Mouse (Mus musculus) bone marrow, adult 2 months (tissue): Measurements from ENCODE around the gene Snx1. TPM values are rescaled to one million over a fixed set of nuclear protein-coding genes. Genes with fewer than 3 reads are reported as not detected.

ENCODE experiments used
- H3K27ac ChIP-seq: fragments of 200-500 bp; 2 replicates; pipeline ENCODE4 v1.5.1; 2012; ENCODE audit warnings: low read depth, mild to moderate bottlenecking, control low read depth, inconsistent platforms, low read length; ENCODE audit not compliant: control insufficient read depth, poor library complexity, insufficient read depth
- H3K4me1 ChIP-seq: fragments of 200-500 bp; 2 replicates; pipeline ENCODE4 v1.6.1; 2011; ENCODE audit warnings: low read length; ENCODE audit not compliant: control insufficient read depth, insufficient read depth
- H3K4me3 ChIP-seq: fragments of 200-500 bp; replicated peaks from 2 replicates; pipeline ENCODE3; 2011; ENCODE audit warnings: mild to moderate bottlenecking, low read depth, low read length, control low read depth; ENCODE audit not compliant: control insufficient read depth
- CTCF ChIP-seq: fragments of 200-500 bp; IDR thresholded peaks from 2 replicates; pipeline ENCODE4 v1.5.1; 2011; ENCODE audit warnings: low read length, control low read depth; ENCODE audit not compliant: control insufficient read depth, insufficient read depth
- POLR2A ChIP-seq: fragments of 200-500 bp; IDR thresholded peaks from 2 replicates; pipeline ENCODE4 v1.6.1; 2011; ENCODE audit warnings: low read depth, mild to moderate bottlenecking, control low read depth, low read length, borderline replicate concordance; ENCODE audit not compliant: control insufficient read depth
- WGBS: fragments of 180-500 bp; shearing (Covaris S2); methylation state at CpG from one replicate; pipeline ENCODE4 v1.1.7; 2018; 5-methylcytosine and 5-hydroxymethylcytosine counted together
- polyA plus RNA-seq: library from polyadenylated mRNA; stranded (reverse); fragments of >200 nt; gene quantifications from 2 replicates; pipeline ENCODE4 v1.2.4, GENCODE M21; 2011; ENCODE audit warnings: low replicate concordance; ENCODE audit not compliant: missing spikeins, insufficient read depth, insufficient read length

The Snx1 gene
- polyA plus RNA-seq, 1 experiment = 44.1 TPM

DNA sequence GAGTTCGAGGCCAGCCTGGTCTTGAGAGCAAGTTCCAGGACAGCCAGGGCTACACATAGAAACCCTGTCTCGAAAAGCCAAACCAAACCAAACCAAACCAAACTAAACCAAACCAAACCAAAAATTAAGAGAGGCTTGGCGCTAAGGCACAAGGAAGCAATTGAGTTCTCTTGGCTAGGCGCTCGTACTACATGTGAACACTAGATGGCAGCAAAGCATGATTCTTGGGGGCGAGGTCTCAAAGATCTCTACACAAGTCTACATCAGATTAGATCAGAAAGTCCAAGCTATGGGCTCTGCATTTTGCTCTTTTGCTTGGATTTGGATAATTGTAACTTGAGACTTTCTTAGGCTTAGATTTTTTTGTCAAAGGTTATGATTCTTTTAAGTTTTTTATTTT is 17.9 kb upstream of the Snx1 start:
- no peak overlapping the region for H3K4me3 ChIP-seq
- TF ChIP-seq CTCF (peak; percentile 61), POLR2A (no peak)
- no peak overlapping the region for H3K27ac ChIP-seq
- H3K4me1 ChIP-seq = no peaks in the 10 kb centered on the region; the same call in 1 of the 2 replicates
- WGBS = 7% methylated on average over 6 of the region's 6 CpGs

DNA sequence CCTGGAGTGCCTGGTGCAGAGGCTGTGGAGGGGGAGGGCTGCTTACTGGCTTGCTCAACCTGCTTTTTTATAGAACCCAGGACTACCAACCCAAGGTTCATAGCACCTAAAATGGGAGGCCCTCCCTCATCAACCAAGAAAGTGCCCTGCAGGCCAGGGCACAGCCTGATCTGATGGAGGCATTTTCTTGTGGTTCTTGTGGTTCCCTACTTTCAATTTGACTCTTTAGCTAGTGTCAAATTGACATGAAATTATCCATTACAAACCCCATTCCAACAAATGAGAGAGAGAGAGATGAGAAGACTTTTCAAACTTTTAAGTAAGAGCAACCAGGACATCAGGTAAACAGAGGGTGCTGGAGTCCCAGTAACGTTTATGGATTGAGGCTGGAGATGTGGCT is 15.9 kb upstream of the Snx1 start:
- no peak overlapping the region for H3K27ac ChIP-seq
- 79% methylated on average over 1 of the region's 1 CpGs for WGBS
- no peaks in the 10 kb centered on the region; the same call in 1 of the 2 replicates for H3K4me1 ChIP-seq
- no peak overlapping the region for H3K4me3 ChIP-seq
- TF ChIP-seq CTCF (no peak), POLR2A (no peak)

DNA sequence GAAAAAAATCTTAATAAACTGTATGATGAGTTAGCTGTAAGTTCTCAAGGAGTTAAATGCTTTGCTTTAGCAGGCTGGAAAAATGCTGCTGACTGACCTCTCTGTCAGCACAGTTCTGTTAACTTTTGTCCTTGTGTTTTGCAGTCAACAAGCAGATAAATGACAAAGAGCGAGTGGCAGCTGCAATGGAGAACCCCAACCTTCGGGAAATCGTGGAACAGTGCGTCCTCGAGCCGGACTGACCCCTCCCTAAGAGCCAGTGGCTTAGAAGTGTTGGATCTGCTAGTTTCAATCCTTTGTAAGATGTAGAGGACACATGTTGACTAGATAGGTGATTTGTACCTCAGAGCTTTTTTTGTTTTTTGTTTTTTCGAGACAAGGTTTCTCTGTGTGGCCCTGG is 11.8 kb upstream of the Snx1 start:
- WGBS = 91% methylated on average over 7 of the region's 7 CpGs
- H3K4me3 ChIP-seq = no peak overlapping the region
- TF ChIP-seq CTCF (no peak), POLR2A (no peak)
- no peak overlapping the region for H3K27ac ChIP-seq
- no peaks in the 10 kb centered on the region for H3K4me1 ChIP-seq

DNA sequence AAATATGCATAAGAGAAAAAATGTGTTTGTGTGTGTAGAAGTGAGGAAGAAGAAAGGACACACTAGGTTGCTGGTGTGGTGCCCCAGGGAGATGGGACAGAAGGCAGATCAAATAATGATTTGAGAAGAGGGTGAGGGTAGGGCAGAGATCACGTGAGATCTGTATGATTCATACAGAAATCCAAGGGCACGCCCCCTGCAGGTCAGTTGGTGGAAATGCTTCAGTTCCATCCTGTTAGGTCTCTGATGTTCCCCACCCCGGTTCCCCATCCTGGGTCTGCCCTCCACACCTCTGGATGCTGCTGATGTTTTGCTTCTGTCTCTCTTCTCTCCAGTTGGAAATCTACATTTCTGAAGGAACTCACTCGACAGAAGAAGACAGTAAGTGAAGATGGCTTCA is 9.6 kb upstream of the Snx1 start:
- H3K27ac ChIP-seq = no peak overlapping the region
- no peak overlapping the region for H3K4me3 ChIP-seq
- TF ChIP-seq POLR2A = no peak
- TF ChIP-seq CTCF = peak; percentile 56; the same call in 1 of the 2 replicates
- H3K4me1 ChIP-seq = no peaks in the 10 kb centered on the region; the same call in 1 of the 2 replicates
- 36% methylated on average over 4 of the region's 4 CpGs for WGBS

DNA sequence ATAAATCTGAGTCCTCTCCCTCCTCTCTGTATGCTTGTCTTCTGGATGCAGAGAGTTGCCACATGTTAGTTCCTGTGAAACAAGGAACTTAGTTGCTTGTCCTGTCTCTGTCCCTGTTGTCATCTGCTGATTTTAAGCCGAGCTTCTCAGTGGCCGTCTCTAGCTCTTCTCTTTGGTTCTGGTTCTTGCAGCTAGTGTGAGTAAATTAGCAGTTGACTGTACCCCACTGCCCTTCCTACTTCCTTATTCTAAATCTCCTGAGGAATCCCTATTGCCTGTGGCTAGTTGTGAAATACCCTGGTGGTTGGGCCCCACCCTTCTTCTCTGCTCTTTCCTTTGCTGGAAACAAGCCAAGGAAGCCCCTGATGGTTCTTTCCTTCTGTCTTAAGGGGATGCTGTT is 5.1 kb upstream of the Snx1 start:
- H3K27ac ChIP-seq = peak overlapping the region; percentile 29; the same call in 1 of the 2 replicates
- 31% methylated on average over 2 of the region's 2 CpGs for WGBS
- H3K4me1 ChIP-seq = peaks cover 1% of the 10 kb centered on the region; the same call in 1 of the 2 replicates
- H3K4me3 ChIP-seq = no peak overlapping the region
- TF ChIP-seq CTCF (no peak), POLR2A (no peak)

DNA sequence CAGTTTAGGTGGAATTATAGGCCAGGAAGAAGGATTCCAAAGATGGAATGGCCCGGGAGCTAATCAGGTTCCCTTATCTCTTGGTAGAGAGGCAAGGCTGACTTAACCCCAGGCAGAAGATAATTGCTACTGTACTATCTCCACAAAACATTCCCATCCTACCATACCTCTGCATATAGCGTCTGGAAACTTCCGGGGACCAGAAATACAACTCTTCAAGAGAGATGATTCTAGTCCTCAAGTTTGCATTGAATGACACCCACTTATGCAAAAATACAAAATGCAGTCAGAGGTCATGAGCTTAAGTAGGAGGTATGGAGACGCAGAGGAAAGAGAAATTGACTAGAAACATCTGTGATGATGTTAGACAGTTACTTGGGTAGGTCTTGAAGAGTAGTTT is 1.5 kb upstream of the Snx1 start:
- Histone ChIP-seq H3K27ac (no peak overlapping the region), H3K4me3 (no peak overlapping the region), H3K4me1 (peaks cover 3% of the 10 kb centered on the region)
- WGBS = 65% methylated on average over 4 of the region's 4 CpGs
- TF ChIP-seq POLR2A (no peak), CTCF (no peak)

DNA sequence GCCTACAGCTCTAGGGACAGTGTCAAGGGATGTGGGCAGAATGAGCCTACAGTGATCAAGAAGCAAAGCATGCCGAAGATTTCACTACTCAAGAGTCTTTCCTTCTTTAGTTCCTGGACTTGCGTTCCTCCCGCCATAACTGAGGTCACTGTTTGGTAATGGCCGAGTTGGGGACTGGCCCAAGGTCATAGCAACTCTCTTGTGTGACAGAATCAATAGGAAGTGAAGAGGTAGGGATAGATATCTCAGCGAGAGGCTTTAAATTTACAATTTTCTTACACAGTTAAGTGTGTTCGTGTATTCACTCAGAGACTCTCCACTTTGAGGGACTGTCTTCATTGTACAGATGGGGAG is 783 bp upstream of the Snx1 start:
- peak overlapping the region; percentile 74 for H3K4me3 ChIP-seq
- TF ChIP-seq CTCF = no peak
- TF ChIP-seq POLR2A = no peak
- H3K27ac ChIP-seq = peak overlapping the region; percentile 74; the same call in 1 of the 2 replicates
- WGBS = 12% methylated on average over 6 of the region's 6 CpGs
- peaks cover 3% of the 10 kb centered on the region for H3K4me1 ChIP-seq

DNA sequence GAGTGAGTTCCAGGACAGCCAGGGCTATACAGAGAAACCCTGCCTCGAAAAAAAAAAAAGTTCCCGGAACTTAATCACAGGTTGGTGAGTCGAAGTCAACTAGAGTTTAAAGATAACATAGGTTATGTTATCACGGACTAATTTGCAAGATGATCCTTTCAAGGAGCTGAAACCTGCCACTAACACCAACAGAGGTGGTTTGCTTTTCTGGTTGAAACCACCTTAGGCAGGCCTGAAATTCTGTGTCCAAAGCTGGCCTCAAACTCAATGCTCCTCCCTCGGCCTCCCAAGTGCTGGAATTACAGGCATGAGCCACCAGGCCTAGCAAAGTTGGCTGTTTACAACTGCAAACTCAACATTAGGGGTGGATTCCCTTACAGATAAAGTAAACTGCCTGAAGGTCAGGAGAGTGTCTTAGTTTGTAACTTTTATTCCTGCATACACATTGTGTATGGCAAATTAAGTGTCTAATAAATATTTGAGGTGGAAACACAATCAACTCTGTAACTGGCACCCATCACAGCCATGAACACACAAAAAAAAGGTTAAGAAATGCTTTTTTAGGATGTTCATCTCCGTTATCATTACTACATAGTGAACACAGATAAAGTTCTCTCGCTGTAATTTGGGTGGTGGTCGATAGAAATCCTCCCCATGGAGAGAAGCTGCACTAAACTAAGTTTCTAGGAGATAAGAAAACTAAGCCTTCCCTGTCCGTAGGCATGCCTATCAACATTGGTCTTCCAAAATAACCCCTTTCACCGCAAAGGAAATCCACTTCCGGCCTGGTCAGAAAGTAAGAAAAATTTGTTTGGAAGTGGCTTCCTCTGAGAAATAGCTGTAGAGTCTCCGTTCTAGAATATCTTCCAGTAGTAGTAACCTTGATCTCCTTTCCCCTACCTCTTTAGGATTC is 588 bp downstream of the Snx1 start:
- Histone ChIP-seq H3K4me3 (peak overlapping the region; percentile 38), H3K27ac (peak overlapping the region; percentile 73; the same call in 1 of the 2 replicates), H3K4me1 (peaks cover 3% of the 10 kb centered on the region)
- no peak for TF ChIP-seq CTCF
- TF ChIP-seq POLR2A = no peak
- 14% methylated on average over 12 of the region's 12 CpGs for WGBS
